Mouse (Mus musculus): ENCODE data around the gene Sec16a.

The Sec16a gene

DNA sequence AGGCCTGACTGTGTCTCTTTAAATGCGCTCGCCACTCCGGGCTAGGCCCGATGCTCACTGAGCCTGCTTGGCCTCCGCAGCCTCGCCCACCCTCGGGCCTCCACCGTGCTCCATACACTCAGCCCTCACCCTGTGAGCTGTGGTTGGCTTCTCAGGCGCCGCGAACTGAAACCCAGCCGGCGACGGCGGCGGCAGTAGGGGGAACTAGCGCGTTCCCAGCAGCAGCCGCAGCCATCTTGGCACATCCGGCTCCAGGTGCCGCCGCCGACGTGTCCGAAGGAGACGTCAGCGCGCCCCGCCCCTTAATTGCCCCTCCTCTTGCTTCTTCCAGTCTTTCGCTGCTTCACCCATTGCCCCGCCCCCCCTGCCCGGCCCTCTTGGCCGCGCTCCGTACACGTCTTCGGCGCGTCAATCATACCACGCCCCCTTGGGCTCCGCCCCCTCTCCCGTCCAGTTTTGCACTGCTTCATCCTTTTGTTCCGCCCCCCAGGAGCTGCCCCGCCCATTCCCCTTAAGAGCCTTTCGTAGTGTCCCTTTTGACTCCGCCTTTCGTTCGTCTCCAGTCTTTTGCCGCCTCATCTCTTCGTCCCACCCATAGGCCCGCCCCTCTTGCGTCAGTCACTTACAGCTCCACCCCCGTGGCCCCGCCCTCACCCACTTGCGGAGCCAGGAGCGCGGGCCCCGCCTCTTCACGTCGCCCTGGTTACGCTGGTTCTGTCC lies at the start of gene Sec16a:
TSS of gene Sec16a (minus strand) at position 271 of the 720 bp plus-strand sequence.
- DNase-seq (ENCODE audit: low read depth), result peak; percentile 100

DNA sequence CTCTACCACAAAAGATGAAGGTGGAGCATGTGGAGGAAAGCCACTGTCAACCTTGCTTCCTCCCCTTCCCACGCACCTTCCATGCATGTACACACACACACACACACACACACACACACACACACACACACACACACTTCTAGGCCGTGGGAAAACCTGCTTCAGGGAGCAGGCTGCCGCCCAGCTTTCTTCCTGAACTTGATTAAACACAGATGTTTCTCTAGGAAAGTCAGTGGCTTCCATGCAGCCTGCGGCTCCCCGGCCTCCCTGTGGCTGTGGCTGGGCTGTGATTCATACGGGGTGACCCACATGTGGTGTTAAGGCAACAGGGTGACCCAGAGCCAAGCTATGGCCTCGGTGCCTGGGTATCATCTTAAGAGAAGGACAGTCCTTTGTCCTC lies 49.4 kb upstream of the Sec16a start:
- DNase-seq (ENCODE audit: low read depth), result peak; percentile 86

GRCm38 (mm10) chr2:26493021-26493781 lies 48.2 kb upstream of the Sec16a start:
- DNase-seq (ENCODE audit: low read depth), result peak; percentile 53

GRCm38 (mm10) chr2:26490760-26491301 lies 45.8 kb upstream of the Sec16a start:
- DNase-seq (ENCODE audit: low read depth), result no peak

GRCm38 (mm10) chr2:26488535-26489135 lies 43.6 kb upstream of the Sec16a start:
- no peak for DNase-seq (ENCODE audit: low read depth)

DNA sequence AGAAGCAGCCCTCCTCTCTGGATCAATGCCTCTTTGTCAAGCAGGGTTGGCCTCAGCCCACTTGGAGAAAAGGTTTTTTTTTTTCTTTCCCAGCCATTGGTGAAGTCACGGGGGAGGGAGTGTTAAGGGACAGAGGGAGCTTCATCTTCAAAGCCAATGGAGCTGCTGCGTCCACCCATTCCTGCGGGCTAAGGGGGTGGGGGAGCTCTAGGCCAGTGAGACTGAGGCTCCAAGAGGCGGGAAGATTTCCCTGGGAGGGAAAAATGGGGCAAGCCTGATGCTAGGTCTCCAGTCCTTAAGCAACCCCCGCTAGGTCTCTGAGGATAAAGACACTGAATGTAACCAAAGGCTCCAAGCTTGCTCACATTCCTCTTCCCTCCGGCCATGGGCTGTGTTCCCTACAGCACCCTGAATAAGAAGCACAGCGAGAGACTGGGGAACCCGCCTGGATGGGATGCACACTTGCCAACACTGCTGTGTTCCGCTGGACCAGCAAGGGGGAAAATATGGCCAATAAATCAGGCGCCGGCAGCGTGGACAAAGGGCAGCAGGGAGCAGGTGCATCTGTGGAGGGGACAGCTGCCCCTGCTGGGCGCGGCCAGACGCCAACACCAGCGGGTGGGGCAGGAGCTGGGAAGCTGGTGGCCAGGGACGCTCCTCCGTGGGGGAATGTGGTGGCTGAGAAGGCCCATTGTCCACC lies 42.5 kb upstream of the Sec16a start:
- no peak for DNase-seq (ENCODE audit: low read depth)

DNA sequence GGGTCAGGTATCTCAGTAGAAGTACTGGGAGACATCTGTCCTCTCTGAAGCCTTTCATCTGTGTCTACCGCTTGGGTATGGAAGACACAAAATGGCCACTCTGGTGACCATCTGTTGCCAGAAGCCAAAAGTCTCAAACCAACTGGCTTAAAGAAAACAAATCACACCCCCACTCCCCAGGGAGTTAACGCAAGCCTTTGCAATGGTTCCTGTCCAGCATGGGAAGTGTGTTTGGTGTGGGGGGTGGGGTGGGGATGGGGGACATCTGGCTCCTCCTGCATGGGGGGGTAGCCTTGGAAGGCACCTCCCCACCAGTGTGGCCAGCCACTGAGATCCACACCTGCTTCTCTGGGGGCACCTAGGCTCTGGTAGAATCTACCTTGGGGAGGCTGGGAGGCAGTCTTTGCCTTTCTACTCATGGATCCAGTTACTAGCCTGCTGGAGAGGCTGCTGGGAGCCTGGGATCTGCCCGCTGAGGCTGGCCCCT lies 41.9 kb upstream of the Sec16a start:
- DNase-seq (ENCODE audit: low read depth), result peak; percentile 23

GRCm38 (mm10) chr2:26486264-26486810 lies 41.3 kb upstream of the Sec16a start:
- DNase-seq (ENCODE audit: low read depth), result no peak

- DNase-seq (ENCODE audit: low read depth), result no peak
Measured at GRCm38 (mm10) chr2:26485710-26486109, 40.7 kb upstream of the Sec16a start.

- DNase-seq (ENCODE audit: low read depth), result no peak
Measured at GRCm38 (mm10) chr2:26485278-26485677, 40.3 kb upstream of the Sec16a start.

- DNase-seq (ENCODE audit: low read depth), result no peak
Measured at GRCm38 (mm10) chr2:26484169-26484568, 39.2 kb upstream of the Sec16a start.

- no peak for DNase-seq (ENCODE audit: low read depth)
Measured at GRCm38 (mm10) chr2:26483230-26483869, 38.3 kb upstream of the Sec16a start.

DNA sequence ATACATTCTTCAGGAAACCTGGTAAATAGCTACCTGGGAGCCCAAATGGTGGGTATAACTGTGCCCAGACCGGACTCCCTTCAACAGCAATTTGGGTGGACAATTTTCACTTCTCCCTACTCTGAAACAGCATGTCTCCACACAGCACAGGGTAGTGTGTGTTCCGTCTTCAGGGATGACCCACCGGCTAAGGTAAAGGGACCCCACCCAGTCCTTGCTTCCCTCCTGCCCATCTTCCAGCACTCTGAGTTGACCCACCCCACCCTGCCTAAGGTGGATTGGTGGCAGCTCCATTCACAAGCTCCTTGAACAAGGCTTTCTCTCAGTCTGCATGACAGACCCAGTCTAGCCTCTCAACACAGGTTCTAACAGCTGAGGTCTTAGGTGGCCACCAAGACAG lies 37.8 kb upstream of the Sec16a start:
- no peak for DNase-seq (ENCODE audit: low read depth)

DNA sequence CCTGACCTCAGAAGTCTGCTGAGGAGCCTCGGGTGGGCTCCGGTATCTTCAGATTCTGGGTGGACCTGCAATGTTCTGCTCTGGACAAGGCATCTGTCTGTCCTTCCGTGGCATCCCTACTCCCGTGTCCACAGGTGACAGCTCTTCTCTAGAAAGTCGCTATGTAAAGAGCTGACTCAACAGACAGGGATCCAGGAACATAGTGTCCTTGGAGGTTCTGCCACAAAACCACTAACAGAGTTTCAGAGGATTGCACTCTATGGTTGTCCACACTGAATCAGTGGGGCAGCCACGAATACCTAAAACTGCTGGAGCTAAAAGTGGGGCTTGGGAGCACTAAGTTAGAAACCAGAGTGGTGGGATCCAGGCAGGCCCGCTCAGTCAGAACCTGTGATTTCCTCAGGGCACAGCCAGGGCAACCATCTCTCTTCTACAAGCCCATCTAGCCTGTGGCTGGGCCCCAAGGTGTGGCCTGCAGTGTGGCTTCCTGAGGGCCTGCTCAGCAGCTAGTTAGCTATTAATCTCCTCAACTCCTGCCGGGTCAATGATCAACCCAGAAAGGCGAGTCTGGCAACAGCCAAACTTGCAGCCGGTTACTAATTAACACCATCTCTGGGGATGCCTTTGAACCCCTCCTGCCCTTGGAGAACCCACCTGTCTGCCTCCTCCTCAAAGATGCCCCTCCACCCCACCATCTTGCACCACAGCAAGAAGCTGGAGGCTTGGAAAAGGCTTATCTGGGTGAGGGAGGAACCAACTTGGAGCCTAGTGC lies 36.9 kb upstream of the Sec16a start:
- no peak for DNase-seq (ENCODE audit: low read depth)

DNA sequence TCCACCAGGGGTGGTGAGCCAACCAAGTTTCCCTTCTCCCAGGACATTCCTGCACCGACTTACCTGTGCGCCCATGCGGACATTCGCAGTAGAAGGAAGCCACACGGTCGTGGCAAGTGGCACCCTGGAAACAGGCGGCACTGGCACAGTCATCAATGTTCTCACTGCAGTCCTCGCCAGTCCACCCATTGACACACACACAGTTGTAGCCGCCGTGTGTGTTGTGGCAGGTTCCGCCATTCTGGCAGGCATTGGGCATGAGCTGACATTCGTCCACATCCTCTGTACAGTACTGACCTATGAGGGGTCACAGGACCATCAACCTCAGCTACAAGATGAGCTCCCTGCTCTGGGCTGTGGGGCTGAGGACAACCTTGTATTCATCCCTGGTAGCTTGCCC lies 35.9 kb upstream of the Sec16a start:
- no peak for DNase-seq (ENCODE audit: low read depth)

DNA sequence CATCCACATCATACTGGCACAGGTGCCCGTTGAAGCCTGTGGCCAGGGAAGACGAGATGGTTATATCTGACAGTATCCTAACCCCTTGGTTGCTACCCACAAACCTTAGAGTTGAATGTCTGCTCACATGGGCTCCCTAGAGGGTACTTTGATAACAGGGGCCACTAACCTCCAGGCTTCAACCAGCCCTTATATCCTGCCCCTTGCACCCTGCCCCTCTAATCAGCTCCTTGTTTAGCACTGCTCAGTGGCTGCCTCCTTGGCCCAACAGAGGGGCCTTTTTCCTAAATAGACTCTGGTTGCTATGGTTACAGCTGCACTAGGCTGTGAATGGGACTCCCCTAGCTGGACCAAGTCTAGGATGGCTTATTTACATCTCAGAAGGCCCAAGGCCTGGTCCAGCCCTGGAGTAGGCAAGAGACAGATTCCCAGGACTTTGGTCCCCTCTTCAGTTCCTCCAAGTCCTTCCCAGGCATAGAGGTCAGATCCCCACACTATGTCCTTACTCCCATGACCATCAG lies 33.7 kb upstream of the Sec16a start:
- no peak for DNase-seq (ENCODE audit: low read depth)

DNA sequence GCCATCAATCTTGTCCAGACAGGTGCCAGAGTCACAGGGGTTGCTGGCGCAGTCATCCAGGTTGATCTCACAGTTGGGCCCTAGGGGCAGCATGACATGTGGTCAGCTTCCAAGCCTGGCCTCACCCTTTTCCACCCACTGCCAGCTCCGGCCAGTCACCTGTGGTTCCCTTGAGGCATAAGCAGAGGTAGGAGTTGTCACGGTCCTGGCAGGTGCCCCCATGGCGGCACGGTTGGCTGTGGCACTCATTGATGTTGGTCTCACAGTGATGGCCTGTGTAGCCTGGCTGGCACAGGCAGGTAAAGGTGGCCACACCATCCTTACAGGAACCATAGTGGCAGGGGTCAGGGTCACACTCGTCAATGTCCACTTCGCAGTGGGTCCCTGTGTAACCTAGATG lies 32.9 kb upstream of the Sec16a start:
- DNase-seq (ENCODE audit: low read depth), result no peak

DNA sequence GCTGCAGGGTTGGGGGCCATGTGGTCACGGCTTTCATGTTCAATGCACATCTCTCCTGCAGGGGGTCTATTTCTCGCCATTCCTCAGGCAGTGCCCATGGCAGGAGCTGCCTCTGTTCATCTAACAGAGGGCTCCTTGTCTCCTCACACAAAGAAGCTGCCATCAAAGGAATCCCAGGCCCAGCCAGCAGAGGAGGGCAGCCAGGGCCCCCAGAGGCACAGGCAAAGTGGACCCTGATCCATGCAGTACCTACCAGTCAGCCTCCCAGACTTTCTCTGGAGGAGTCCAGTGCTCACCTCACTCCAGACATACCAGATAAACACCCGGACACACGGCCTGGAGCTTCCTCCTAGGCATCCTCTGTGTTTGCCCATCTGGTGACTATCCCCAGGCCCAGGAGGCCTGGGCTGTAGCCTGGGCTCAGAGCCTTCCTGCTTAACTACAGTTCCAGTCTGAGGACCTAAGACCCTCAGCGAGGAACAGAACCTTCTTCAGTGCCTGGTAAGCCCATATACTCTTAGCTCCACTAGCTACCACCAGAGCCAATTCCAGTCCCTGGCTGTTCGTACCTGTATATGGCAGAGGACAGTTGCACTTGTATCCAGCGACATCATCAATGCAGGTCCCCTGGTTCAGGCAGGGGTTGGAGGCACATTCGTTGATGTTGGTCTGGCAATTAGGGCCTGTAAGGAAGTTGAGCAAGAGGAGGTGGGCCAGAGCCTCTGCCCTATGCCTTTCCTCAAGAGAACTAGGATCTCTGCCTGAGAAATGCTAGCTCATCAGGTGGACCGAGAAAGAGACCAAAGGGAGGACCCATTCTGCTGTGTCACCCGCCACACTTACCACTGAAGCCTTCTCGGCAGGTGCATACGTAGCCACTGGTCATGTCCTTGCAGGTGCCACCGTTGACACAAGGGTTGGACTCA lies 30.8 kb upstream of the Sec16a start:
- no peak for DNase-seq (ENCODE audit: low read depth)

Measured in NIH3T3 (cell line).